Mouse (Mus musculus) liver, postnatal 0 days (tissue): ENCODE results near the gene Gm29776.

Experiments used
- CTCF ChIP-seq: sonication (generic); IDR thresholded peaks from 2 replicates; pipeline ENCODE4 v1.5.1; 2016; ENCODE audit warnings: antibody characterized with exemption, low read depth
- EP300 ChIP-seq: IDR thresholded peaks from 2 replicates; pipeline ENCODE4 v1.6.1; 2016; ENCODE audit warnings: antibody characterized with exemption, low read depth, mild to moderate bottlenecking

DNA sequence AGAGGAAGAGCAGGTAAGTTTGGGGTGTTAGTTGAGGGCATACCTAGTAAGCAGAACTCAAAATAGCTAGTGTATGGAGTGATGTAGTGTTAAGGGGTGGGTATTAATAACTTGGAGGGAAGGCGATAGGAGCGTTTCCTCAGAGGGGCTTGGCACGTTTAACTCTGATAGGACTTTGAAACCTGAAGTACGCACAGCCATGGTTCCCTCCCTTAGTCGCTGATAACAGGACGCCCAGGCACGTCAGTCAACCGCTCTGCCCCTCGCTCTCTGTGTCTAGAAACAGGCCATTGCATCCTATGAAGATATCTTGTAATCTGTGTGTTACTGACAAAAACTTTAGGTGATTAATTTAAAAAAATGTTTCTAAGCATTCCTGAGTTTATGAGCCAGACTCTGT, 47.4 kb upstream of the Gm29776 start:
- TF ChIP-seq CTCF (no peak), EP300 (no peak)
